Mouse (Mus musculus): ENCODE results near the gene Orc2. TPM values are rescaled to one million over a fixed set of nuclear protein-coding genes. Genes with fewer than 3 reads are reported as not detected.

Orc2 gene
- 10 to 100 TPM; 21.6 to 23.1 TPM for total RNA-seq (2021)
- long read RNA-seq, experiment 1, transcript Orc2-201 (18 exons, 3,561 nt) = major isoform, 15 of 19 reads
- long read RNA-seq, experiment 1, partial matches to known transcripts = 0 of 19 reads
- long read RNA-seq, experiment 1, other reads (novel, unspliced or antisense) = 4 of 19 reads
- long read RNA-seq, experiment 2, transcript Orc2-201 (18 exons, 3,561 nt) = major isoform, 10 of 18 reads
- long read RNA-seq, experiment 2, partial matches to known transcripts = 2 of 18 reads
- long read RNA-seq, experiment 2, other reads (novel, unspliced or antisense) = 6 of 18 reads

DNA sequence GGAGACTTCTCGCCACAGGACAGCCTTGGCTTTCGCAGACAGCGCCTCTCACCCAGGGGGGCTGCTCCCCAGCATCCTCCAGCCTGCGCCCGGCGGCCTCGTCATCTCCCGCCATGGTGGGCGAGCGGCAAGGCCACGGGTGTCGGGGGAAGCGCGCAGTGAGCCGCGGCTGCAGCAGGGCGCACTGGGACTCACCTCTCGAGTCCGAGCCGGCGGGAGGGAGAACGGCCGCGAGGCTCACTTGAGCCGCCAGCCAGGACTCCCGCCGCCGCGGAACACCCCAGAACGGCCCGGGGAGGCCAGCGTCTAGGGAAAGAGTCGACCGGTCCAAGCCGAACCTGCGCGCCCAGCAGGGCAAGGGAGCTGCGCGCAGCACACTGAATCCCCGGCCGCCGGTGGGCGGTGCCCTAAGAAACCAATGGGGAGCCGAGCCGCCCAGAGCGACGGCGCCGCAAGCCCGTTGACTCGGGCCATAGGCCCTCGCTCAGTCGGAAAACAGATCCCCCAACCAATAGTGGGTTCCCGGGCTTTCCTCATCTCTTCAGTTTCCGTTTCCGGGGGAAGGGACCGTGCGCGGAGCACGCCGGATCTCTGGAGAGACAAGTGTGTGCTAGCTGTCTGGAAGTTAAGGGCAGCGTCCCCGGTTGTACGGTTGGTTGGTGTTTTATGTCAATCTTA is at the start of gene Orc2:
Gene Orc2 (minus strand): TSS at position 533 of the 678 bp plus-strand sequence.
- intact Hi-C loops (cut with DNase I) = no loop called here
- peak; percentile 93 to 95 for DNase-seq (ENCODE audit: low spot score in 2 of 2)

DNA sequence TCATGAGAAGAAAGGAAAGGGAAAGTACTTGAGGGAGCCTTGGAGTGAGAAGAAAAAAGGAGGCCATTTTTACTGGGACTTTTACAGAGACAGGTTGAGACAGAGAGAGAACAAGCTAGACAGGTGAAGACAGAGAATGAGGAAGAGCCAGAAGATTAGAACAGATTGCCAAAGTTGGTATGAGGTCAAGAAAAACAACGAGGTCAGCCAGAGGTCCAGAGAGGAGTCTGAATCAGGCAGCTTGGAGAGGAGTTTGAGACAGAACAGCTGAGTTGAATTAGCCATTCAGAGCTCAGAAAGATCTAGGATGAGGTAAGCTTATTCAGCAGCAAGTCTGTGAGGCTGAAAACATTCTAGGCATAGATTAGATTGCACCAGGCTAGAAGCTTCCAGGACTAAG is 36.5 kb upstream of the Orc2 start:
- intact Hi-C loops (cut with DNase I) = no loop called here

DNA sequence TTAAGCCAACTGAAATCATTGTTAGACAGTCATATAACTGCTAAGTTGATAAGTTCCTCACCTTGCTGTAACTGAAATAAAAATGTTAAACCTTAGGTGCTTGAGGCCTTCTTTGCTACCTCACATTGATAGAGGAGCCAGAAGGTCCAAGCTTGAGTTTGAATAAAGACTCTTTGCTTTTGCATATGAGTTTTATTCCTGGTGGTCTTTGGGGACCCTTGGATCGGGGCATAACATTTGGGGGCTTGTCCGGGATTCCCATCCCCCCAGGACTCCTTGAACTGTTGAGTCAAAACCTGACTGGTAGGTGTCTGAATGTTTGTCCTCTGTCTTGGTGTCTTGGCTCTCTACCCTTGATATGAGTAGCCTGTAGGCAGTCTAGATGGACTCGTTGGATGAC is 2.3 kb upstream of the Orc2 start:
- intact Hi-C loops (cut with DNase I) = no loop called here
- no peak for DNase-seq (ENCODE audit: low spot score in 2 of 2)

More for the DNA sequence above, 36.5 kb upstream of the Orc2 start:
- DNase-seq (ENCODE audit: low spot score in 2 of 2) = no peak

DNA sequence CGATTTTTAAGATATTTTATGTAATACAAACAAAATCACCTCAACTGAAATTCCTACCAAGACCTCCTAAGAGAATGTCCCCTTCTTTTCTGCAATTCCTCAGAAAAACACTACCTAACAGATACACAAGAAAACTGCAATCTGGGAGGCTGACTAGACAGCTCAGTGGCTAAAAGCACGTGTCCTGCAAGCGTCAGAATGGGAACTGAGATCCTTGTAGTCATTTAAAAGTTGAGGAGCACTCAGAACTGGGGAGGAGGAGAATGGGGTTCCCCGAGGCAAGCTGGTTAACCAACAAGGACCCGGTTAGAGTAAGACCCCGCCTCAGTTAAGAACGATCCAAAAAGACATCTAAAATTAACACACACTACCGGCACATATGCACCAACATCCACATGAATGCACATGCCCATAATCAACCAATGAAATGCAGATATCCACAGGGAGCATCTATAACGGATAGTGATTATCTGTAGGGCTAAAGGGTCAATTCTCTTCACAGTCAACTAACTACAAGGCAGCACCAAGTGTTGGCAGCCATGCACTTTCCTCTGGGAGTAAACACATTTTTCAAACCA is 1.0 kb downstream of the Orc2 start:
- intact Hi-C loops (cut with DNase I) = no loop called here
- no peak for DNase-seq (ENCODE audit: low spot score in 2 of 2)

DNA sequence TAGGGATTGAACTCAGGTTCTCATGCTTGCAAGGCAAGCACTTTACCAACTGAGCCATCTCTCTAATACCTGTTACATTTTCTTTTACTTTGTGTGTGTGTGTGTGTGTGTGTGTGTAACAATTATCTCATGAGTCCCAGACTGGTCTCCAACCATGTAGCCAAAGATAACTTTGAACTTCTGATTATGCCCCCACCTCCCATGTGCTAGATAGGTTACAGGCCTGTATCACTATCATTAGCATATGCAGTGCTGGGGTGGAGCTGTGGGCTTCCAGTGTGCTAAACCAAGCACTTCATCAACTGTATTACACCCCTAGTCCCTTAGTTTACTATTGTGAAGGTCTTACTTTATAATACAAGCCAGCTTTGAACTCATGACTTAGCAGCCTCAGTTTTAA is 1.8 kb downstream of the Orc2 start:
- intact Hi-C loops (cut with DNase I) = no loop called here
- no peak for DNase-seq (ENCODE audit: low spot score in 2 of 2)

DNA sequence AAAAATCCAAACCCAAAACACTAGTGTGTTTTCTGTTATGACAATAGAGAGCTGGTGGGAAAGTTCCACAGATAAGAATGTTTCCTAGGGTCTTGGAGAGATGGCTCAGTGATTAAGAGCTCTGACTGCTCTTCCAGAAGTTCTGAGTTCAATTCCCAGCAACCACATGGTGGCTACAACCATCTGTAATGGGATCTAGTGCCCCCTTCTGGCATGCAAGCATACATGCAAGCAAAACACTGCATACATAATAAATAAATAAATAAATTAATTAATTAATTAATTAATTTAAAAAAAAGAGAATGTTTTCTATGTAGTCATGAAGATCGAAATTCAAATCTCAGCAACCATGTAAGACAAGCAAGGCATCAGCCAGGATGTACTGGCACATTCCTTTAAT is 6.2 kb downstream of the Orc2 start:
- DNase-seq (ENCODE audit: low spot score in 2 of 2) = no peak
- intact Hi-C loops (cut with DNase I) = no loop called here

DNA sequence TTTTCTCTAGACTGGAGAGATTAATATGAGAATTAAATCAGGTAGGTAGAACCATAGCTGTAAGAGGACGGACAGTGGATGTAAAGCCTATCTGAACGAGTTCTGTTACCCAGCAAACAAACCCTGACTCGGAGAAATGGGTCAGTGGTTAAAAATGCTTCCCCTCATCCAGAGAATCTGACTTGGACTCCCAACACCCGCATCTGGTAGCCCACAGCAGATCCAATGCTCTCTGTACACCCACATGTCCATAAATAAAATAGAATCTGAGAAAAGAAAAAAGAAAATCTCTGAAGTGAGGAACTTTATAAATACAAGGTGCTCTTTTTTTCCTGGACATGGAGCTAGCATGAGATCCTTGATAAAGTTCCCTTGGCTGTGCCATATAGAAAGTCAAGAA is 7.2 kb downstream of the Orc2 start:
- intact Hi-C loops (cut with DNase I) = no loop called here
- DNase-seq (ENCODE audit: low spot score in 2 of 2) = no peak

DNA sequence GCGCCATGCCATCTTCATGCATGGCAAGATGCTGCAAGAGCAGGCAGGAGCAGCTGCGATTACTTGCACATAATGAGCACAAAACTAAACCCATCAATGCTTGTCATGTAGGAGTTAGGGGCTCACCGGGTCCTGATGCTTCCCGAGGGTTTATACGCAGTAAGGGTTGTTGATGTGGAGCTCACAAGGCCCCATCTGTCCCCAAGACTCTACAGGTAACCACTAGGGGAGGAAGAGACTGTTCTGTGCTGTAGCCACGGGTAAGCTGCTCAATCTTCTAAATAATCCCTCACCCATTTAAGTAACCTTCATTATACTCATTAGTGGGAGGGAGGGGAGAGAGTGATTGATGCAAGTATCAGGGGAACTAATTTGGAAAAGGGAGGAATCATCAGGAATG is 9.3 kb downstream of the Orc2 start:
- DNase-seq (ENCODE audit: low spot score in 2 of 2) = no peak
- intact Hi-C loops (cut with DNase I) = no loop called here

DNA sequence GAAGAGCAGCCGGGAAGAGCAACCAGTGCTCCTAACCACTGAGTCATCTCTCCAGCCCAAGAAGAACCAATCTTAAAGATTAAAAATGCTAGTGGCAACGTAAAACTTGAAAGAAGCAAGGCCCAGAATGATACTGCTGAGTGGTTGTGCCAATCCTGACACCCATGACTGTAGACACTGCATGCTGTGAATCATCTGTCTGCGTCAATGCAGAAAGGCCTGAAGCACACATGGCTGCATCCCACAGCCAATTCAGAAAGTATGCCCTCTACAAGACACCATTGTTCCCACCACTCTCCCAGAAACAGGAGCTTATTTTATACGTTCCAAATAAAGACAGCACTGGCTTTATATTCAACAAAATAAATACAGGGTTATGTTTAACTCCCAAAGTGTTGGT is 22.3 kb downstream of the Orc2 start:
- no peak for DNase-seq (ENCODE audit: low spot score in 2 of 2)
- intact Hi-C loops (cut with DNase I) = no loop called here

DNA sequence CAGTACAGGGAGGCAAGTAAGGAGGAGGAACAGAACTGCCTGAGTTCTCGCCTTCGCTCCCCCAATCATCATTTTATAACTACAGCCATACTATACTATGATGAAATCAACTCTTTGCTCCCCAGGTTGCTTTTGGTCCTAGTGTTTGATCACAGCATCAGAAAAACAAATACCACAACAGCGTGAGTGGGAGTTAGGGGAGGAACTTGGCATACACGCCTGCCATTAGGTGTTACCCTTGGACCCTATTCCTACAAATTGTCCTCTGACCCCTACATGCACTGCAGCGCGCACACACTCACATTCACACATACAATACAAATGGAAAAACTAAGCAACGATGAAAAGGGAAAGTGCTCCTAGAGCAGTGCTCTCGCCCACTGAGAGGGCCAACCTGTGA is 29.2 kb downstream of the Orc2 start:
- intact Hi-C loops (cut with DNase I) = loop anchor here (10.0 kb wide), 1 partner anchor 219 kb away; the partner anchor contains the start of gene Als2cr12
- DNase-seq (ENCODE audit: low spot score in 2 of 2) = no peak

DNA sequence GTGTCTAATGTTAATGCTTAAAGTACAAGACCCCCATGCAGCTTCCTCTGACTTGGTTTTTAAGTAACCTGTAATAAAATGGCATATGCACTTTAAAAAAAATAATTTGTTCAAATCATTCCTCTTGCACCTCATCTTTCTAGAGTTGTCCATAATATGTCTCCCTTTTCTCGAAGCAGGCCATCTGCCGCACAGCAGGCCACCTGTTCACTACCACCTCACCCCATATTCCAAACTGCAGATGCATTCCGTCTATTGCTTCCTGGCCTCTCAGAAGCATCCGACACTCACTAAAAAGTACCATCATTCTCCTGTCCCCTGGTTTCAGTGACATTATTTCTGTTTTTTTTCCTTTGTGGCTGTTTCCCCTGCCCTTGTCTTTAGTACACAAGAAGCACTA is 39.3 kb downstream of the Orc2 start:
- DNase-seq (ENCODE audit: low spot score in 2 of 2) = no peak
- intact Hi-C loops (cut with DNase I) = no loop called here

DNA sequence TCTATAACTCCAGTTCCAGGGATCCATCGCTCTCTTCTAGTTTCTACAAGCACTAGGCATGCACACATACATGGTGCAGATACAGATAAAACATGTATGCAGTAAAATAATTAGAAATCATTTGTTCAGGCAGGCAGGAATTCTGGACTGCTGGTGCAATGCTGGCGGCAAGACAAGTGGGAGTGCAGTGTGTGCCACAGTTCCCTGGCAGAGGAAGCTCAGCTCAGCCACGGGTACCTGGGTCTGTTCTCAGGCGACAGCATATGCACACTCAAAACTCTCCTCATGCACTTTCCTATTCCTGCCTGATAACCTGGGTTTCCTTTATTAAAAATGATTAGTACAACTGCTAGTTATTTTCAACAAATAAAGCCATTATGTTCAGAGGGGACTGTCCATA is 39.9 kb downstream of the Orc2 start:
- DNase-seq (ENCODE audit: low spot score in 2 of 2) = no peak
- intact Hi-C loops (cut with DNase I) = no loop called here

DNA sequence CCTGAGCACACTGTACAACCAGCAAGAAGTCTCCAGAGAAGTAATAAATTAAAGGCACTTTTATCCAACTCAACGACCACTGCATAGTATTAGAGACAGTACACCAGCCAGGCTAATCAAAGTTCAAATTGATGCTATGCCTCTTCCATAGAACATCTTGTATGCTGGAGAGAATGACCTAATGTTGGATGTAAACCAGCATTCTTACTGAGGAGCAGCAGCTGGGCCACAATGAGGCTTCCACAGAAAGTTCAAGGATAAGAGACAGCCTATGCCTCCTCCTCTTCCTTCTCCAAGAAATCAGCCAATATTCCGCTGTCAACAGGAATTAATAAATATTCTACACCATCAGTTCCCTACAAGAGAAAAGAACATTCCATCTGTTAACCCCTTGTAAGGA is 41.0 kb downstream of the Orc2 start:
- intact Hi-C loops (cut with DNase I) = no loop called here

DNA sequence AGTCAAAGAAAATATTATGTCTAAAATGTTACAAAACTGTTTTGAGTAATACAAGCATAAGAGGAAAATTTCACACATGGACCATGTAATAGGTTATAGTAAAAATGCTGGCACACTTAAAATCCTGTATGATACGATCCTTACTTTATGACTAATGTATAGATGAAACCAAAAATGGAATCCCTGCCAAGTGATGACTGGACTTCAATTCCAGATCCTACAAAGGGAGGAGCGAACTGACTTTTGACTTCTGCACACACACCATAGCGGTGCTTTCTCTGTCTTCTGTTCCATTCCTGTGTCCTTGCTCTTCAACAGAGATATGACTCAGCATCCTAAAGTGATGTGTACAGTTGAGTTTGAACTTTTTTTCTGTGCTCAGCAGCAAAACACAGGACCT is 44.3 kb downstream of the Orc2 start:
- DNase-seq (ENCODE audit: low spot score in 2 of 2) = no peak
- intact Hi-C loops (cut with DNase I) = no loop called here

More for the DNA sequence above, 41.0 kb downstream of the Orc2 start:
- DNase-seq (ENCODE audit: low spot score in 2 of 2) = no peak

DNA sequence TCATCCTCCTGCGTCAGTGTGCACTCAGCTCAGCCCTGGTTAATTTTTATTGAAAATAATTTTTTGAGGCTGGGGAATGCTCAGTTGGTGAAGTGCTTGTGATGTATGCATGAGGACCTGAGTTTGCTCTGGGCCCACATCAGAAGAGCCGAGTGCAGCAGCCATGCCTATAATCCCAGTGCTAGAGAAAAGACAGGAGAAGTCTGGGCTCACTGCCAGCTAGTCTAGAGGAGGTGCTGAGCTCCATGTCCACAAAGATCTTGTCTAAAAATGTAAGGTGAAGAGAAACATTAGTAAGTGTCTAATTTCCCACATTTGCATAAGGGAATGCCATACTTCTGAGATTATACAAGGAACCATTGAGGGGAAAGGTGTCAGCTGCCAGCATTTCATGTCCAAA is 46.0 kb downstream of the Orc2 start:
- intact Hi-C loops (cut with DNase I) = no loop called here
- DNase-seq (ENCODE audit: low spot score in 2 of 2) = peak in 1 of 2 experiments; percentile 26

DNA sequence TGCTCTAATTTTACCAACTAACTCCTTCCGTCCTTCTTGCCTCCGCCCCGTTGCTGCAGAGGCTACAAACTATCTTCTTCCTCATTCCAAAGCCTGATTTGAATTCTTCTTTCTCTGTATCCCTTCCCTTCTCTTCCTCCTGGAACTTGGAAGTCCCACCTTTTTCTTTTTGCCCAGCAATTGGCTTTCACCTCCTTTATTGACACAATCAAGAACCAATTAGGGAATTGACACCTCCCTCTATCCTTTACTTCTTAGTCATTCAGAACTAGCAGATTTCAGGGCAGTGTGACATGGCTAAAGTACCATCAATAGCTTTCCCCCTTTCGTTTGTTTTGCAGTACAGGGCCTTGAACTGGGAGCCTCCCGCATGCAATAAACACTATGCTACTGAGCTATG is 46.7 kb downstream of the Orc2 start:
- intact Hi-C loops (cut with DNase I) = no loop called here
- no peak for DNase-seq (ENCODE audit: low spot score in 2 of 2)

DNA sequence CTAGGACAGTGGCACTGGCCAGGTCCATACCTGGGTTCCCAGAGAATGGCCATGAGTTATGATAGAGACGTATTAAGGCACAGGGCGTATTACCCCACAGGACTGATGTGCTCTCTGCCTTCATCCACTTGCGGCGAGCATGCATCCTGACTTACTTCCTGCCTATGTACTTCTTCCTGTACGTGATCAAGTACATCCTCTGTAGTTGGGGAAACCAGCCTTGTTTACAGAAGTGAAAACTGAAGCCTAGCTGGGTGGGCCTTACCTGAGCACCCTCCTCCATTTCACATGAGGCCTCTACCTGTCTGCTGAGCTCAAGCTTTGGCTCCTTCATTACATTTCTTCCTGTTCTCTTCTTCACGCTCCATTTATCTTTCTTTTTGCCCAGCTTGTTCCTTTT is 50.6 kb downstream of the Orc2 start:
- intact Hi-C loops (cut with DNase I) = no loop called here
- DNase-seq (ENCODE audit: low spot score in 2 of 2) = no peak

DNA sequence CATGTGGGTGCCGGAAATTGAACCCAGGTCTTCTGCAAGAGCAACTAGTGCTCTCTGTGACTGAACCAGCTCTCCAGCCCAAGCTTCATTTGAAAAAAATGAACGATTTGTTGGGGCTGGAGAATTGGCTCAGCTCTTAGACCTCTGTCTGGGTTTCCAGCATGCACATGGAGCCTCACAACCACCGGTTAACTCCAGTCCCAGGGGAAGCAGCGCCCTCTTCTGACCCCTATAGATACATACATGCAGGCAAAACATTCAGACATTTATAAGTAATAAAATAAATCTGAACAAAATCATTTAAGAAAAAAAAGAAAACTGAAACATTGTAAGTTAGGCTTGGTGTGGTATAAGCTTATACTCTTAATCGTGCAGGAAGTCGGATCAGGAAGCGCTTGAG is 56.5 kb downstream of the Orc2 start:
- intact Hi-C loops (cut with DNase I) = no loop called here
- DNase-seq (ENCODE audit: low spot score in 2 of 2) = no peak

DNA sequence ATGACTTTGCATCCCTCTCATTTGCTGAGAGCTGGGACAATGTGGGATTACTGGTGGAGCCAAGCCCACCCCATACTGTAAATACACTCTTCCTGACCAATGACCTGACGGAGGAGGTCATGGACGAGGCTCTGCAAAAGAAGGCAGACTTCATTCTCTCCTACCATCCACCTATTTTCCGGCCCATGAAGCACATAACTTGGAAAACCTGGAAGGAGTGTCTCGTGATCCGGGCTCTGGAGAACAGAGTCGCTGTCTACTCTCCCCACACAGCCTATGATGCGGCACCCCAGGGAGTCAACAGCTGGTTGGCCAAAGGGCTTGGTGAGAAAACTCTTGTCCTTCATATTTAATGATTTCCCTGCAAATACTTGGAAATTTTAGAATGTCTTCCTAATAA is 57.1 kb downstream of the Orc2 start:
- intact Hi-C loops (cut with DNase I) = no loop called here
- DNase-seq (ENCODE audit: low spot score in 2 of 2) = no peak

DNA sequence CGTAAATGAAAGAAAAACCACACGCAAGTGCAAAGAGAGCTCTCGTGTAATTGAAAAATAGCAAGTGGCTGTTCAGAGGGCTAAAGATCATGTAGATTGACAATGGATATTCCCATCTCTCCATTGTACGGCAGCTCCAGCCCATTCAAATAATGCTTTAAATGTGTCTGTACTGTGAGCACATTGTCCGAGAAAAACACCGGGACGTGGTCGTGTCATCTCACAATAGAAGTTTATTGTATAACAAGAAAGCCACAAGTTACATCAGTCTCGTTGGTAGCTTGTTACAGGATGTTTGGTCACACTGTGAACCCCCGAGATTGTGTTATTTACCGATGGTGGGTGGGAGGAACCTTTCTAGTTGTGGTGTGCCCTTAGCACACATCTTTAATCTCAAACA is 59.0 kb downstream of the Orc2 start:
- intact Hi-C loops (cut with DNase I) = loop anchor here (2.0 kb wide), 1 partner anchor 23 kb away; no protein-coding TSS in a partner anchor
- DNase-seq (ENCODE audit: low spot score in 2 of 2) = no peak

Measured in left cerebral cortex, postnatal 14 days (tissue).